Mouse (Mus musculus) liver, embryonic 14.5 days (tissue): Measurements from ENCODE around the gene Car14. TPM values are rescaled to one million over a fixed set of nuclear protein-coding genes. Genes with fewer than 3 reads are reported as not detected.
A peak's percentile ranks its signal among the peaks of the same experiment; 100 is the strongest.
"Not testable (repeated sequence)": the region's sequence is repeated elsewhere in the genome, so short reads cannot be mapped to it uniquely, and the experiment has no call there.

Experiments
- ATAC-seq: fragments of 200-750 bp; cut with Nextera tagmentation; 2 replicates; pipeline ENCODE4 v1.8.0; 2017; ENCODE audit warnings: moderate number of reproducible peaks, mild to moderate bottlenecking, moderate library complexity; ENCODE audit not compliant: insufficient read depth
- DNase-seq, 3 experiments: peaks; one replicate each; pipeline ENCODE4 v3.0.0-alpha.2; 2012 to 2013; ENCODE audit warnings: low read depth in 3 of 3, low spot score in 3 of 3
- H3K27ac ChIP-seq: fragments of 300-500 bp; sonication (generic); 2 replicates; pipeline ENCODE4 v1.5.1; 2014; ENCODE audit warnings: moderate library complexity, mild to moderate bottlenecking, control low read depth, inconsistent platforms
- H3K27me3 ChIP-seq: fragments of 300-500 bp; sonication (generic); 2 replicates; pipeline ENCODE4 v1.6.1; 2014; ENCODE audit warnings: mild to moderate bottlenecking, low read length, moderate library complexity; ENCODE audit not compliant: control insufficient read depth, insufficient read depth
- H3K36me3 ChIP-seq: fragments of 300-500 bp; sonication (generic); replicated peaks from 2 replicates; pipeline ENCODE4 v1.6.1; 2014; ENCODE audit warnings: low read depth; ENCODE audit not compliant: control insufficient read depth, insufficient read depth
- H3K4me1 ChIP-seq, 2 experiments: fragments of 200-500 bp in 1 of 2; fragments of 300-500 bp in 1 of 2; sonication (generic) in 1 of 2; replicated peaks; 2 replicates each; pipeline ENCODE4 v1.6.1; 2012 to 2014; ENCODE audit warnings: antibody characterized with exemption in 1 of 2, inconsistent platforms in 1 of 2, low read length in 1 of 2; ENCODE audit not compliant: control insufficient read depth in 2 of 2, insufficient read depth in 2 of 2
- H3K4me2 ChIP-seq: fragments of 300-500 bp; sonication (generic); 2 replicates; pipeline ENCODE4 v1.6.1; 2014; ENCODE audit warnings: low read depth, mild to moderate bottlenecking, control low read depth, moderate library complexity
- H3K4me3 ChIP-seq, 2 experiments: fragments of 200-500 bp in 1 of 2; fragments of 300-500 bp in 1 of 2; sonication (generic) in 1 of 2; 2 replicates each; pipeline ENCODE4 v1.5.1; 2012 to 2014; ENCODE audit warnings: low read depth in 2 of 2, low read length in 2 of 2, mild to moderate bottlenecking in 2 of 2, control low read depth in 1 of 2, inconsistent platforms in 1 of 2, moderate library complexity in 1 of 2; ENCODE audit not compliant: insufficient read depth in 1 of 2
- H3K9ac ChIP-seq: fragments of 300-500 bp; sonication (generic); replicated peaks from 2 replicates; pipeline ENCODE4 v1.6.1; 2014; ENCODE audit warnings: mild to moderate bottlenecking, control low read depth, moderate library complexity
- H3K9me3 ChIP-seq: fragments of 300-500 bp; sonication (generic); 2 replicates; pipeline ENCODE4 v1.6.1; 2016; ENCODE audit warnings: low read length, mixed read lengths; ENCODE audit not compliant: control insufficient read depth
- CTCF ChIP-seq: IDR thresholded peaks from 2 replicates; pipeline ENCODE4 v1.5.1; 2016; ENCODE audit warnings: antibody characterized with exemption, low read depth, control low read depth
- EP300 ChIP-seq: IDR thresholded peaks from 2 replicates; pipeline ENCODE4 v1.6.1; 2016; ENCODE audit warnings: antibody characterized with exemption, low read depth
- WGBS: fragments of 180-500 bp; shearing (Covaris S2); extraction: QIAGEN DNeasy Blood & Tissue Kit; methylation state at CpG from one replicate; pipeline ENCODE4 v1.1.7; 2014; ENCODE audit not compliant: insufficient replicate concordance; 5-methylcytosine and 5-hydroxymethylcytosine counted together
- polyA plus RNA-seq, 2 experiments: library from polyadenylated mRNA; depleted of rRNA in 1 of 2; stranded (reverse) in 1 of 2; unstranded in 1 of 2; fragments of >200 nt; fragmentation: Nextera tagmentation in 1 of 2; extraction: Ambion mirVana in 1 of 2; gene quantifications; 2 replicates each; pipeline versions ENCODE4 v1.2.1 to v1.2.3; 2012 to 2014

The Car14 gene
- polyA plus RNA-seq, 2 experiments = 5.3 to 11.1 TPM

- under 1% methylated on average over 49 of the region's 49 CpGs for WGBS
- peak within 1 kb of the TSS; percentile 100 for H3K9ac ChIP-seq
- peak within 1 kb of the TSS; percentile 92 for H3K4me2 ChIP-seq
- H3K4me3 ChIP-seq = peak within 1 kb of the TSS; percentile 96 to 99
- peak within 1 kb of the TSS; percentile 93 for H3K27ac ChIP-seq
- H3K27me3 ChIP-seq = no peaks in the 10 kb centered on the region
- ATAC-seq (peak; percentile 99), DNase-seq (peak; percentile 99 to 100 (median 100))
- H3K4me1 ChIP-seq = peaks cover 14 to 19% of the 10 kb centered on the region in 2 experiments
- no peaks in the 10 kb centered on the region for H3K9me3 ChIP-seq
- peaks cover 4% of the 10 kb centered on the region for H3K36me3 ChIP-seq
- TF ChIP-seq CTCF (no peak), EP300 (peak; percentile 54; the same call in 1 of the 2 replicates)
Measured at GRCm38 (mm10) chr3:95928658-95929503, 24.4 kb upstream of the Car14 start, which contains the start of gene Anp32e. Gene Anp32e, plus strand, starts transcription at chr3:95929246.

GRCm38 (mm10) chr3:95928261-95928657 lies 23.8 kb upstream of the Car14 start:
- peak overlapping the region; percentile 65 to 78 for H3K4me3 ChIP-seq
- DNase-seq (no peak), ATAC-seq (no peak)
- no peaks in the 10 kb centered on the region for H3K9me3 ChIP-seq
- peak overlapping the region; percentile 93 for H3K27ac ChIP-seq
- no peaks in the 10 kb centered on the region for H3K27me3 ChIP-seq
- peaks cover 14 to 19% of the 10 kb centered on the region in 2 experiments for H3K4me1 ChIP-seq
- TF ChIP-seq EP300 (no peak), CTCF (no peak)
- H3K4me2 ChIP-seq = peak overlapping the region; percentile 92
- peak overlapping the region; percentile 92 for H3K9ac ChIP-seq
- WGBS = 34% methylated on average over 6 of the region's 6 CpGs
- H3K36me3 ChIP-seq = no peaks in the 10 kb centered on the region; the same call in 1 of the 2 replicates

- TF ChIP-seq CTCF = no peak
- TF ChIP-seq EP300 = no peak
- DNase-seq = no peak
- Histone ChIP-seq H3K4me3 (no peak overlapping the region), H3K9ac (no peak overlapping the region), H3K27ac (no peak overlapping the region), H3K27me3 (no peaks in the 10 kb centered on the region; the same call in 1 of the 2 replicates), H3K4me2 (no peak overlapping the region), H3K4me1 (peaks cover 5 to 6% of the 10 kb centered on the region in 2 experiments), H3K9me3 (no peaks in the 10 kb centered on the region), H3K36me3 (no peaks in the 10 kb centered on the region)
- WGBS = 72% methylated on average over 5 of the region's 5 CpGs
- no peak for ATAC-seq
Measured at GRCm38 (mm10) chr3:95925087-95925486, 20.6 kb upstream of the Car14 start.

GRCm38 (mm10) chr3:95924185-95924584 lies 19.7 kb upstream of the Car14 start:
- ATAC-seq = no peak
- Histone ChIP-seq H3K9ac (no peak overlapping the region), H3K4me1 (peaks cover 5 to 6% of the 10 kb centered on the region in 2 experiments), H3K36me3 (no peaks in the 10 kb centered on the region), H3K27me3 (no peaks in the 10 kb centered on the region; the same call in 1 of the 2 replicates), H3K9me3 (no peaks in the 10 kb centered on the region), H3K4me3 (no peak overlapping the region), H3K4me2 (no peak overlapping the region), H3K27ac (no peak overlapping the region)
- no peak for TF ChIP-seq CTCF
- 32% methylated on average over 4 of the region's 4 CpGs for WGBS
- DNase-seq = no peak

GRCm38 (mm10) chr3:95923429-95923828 lies 18.9 kb upstream of the Car14 start:
- not testable (repeated sequence) for H3K4me1 ChIP-seq, H3K4me2 ChIP-seq, H3K36me3 ChIP-seq, H3K4me3 ChIP-seq, H3K9ac ChIP-seq, H3K9me3 ChIP-seq, DNase-seq, ATAC-seq, H3K27me3 ChIP-seq, H3K27ac ChIP-seq
- WGBS = 63% methylated on average over 7 of the region's 7 CpGs

GRCm38 (mm10) chr3:95920532-95920931 lies 16.0 kb upstream of the Car14 start:
- not testable (repeated sequence) for H3K9me3 ChIP-seq, H3K4me3 ChIP-seq, DNase-seq, H3K27ac ChIP-seq, H3K4me2 ChIP-seq, H3K4me1 ChIP-seq, H3K36me3 ChIP-seq, H3K9ac ChIP-seq, ATAC-seq, H3K27me3 ChIP-seq
- WGBS = 66% methylated on average over 2 of the region's 2 CpGs
